Mouse (Mus musculus): ENCODE measurements around the gene Elavl2. TPM values are rescaled to one million over a fixed set of nuclear protein-coding genes. Genes with fewer than 3 reads are reported as not detected.

Elavl2 gene
- polyA plus RNA-seq, 2 experiments: 1.7 to 2.0 TPM

DNA sequence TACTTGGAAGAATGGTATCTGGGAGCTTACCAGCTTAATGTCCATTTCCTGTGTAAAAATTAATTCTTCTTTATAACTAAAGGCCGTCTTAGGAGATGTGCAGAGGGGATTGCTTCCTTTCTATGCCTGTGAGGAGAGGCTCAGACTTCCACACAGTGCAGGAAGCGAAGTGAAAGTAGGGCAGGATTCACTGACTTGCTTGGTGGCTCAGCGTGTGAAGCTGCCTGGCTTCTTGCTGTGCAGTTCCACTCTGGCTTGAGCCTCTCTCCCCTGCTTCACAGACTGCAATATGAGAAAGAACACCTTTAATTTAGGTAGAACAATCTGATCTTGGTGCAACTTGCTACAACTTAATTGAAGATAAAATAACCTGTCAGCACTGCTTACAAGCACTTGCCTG is 172.2 kb downstream of the Elavl2 start:
- no peak for TF ChIP-seq POLR2A (IDR thresholded peaks at IDR 0.05; ENCODE audit: borderline replicate concordance, extremely low read depth, insufficient read depth, insufficient read length)
- 73% methylated on average over 3 of the region's 3 CpGs for WGBS
- no peaks in the 10 kb centered on the region for H3K9me3 ChIP-seq (ENCODE audit: control insufficient read depth, low read length)
- no peak overlapping the region for H3K4me2 ChIP-seq (replicated peaks; ENCODE audit: low read depth, low read length, severe bottlenecking)
- peaks cover 4% of the 10 kb centered on the region; the same call in 1 of the 2 replicates for H3K4me1 ChIP-seq (ENCODE audit: control insufficient read depth, insufficient read depth, low read length)
- no peak overlapping the region for H3K4me3 ChIP-seq (replicated peaks; ENCODE audit: low read length)
- H3K9ac ChIP-seq (ENCODE audit: low read depth, low read length, severe bottlenecking): no peak overlapping the region
- H3K36me3 ChIP-seq (ENCODE audit: control insufficient read depth, insufficient read depth, low read length): no peaks in the 10 kb centered on the region
- ATAC-seq (ENCODE audit: low FRiP score, low read depth): no peak
- no peak for DNase-seq (ENCODE audit: low spot score)
- no peaks in the 10 kb centered on the region for H3K27me3 ChIP-seq (ENCODE audit: control insufficient read depth, insufficient read depth, low read length)
- H3K27ac ChIP-seq (replicated peaks; ENCODE audit: low read depth, low read length): no peak overlapping the region

DNA sequence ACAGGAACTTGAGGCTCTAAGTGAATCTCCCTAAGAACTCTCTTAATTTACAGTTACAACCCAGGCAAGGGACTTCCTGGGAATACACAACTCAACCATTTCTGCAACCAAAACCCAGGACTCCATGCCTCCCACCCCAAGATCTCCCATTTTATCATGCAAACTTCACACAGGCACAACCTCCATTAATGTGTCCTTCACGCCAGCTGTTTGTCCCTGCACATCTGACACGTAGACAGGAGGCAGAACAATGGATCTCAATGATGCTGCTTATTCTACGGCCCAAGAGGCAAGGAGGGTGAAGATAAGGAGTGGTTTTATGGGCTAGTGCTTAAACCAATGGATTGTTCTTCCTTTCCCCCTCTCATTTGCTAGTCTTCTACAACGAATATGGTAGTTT is 176.8 kb downstream of the Elavl2 start:
- no peak for TF ChIP-seq POLR2A (IDR thresholded peaks at IDR 0.05; ENCODE audit: borderline replicate concordance, extremely low read depth, insufficient read depth, insufficient read length)
- DNase-seq (ENCODE audit: low spot score) (no peak), ATAC-seq (ENCODE audit: low FRiP score, low read depth) (no peak)
- WGBS: 86% methylated on average over 4 of the region's 4 CpGs
- no peaks in the 10 kb centered on the region for H3K36me3 ChIP-seq (ENCODE audit: control insufficient read depth, insufficient read depth, low read length)
- no peaks in the 10 kb centered on the region for H3K9me3 ChIP-seq (ENCODE audit: control insufficient read depth, low read length)
- no peak overlapping the region for H3K27ac ChIP-seq (replicated peaks; ENCODE audit: low read depth, low read length)
- H3K27me3 ChIP-seq (ENCODE audit: control insufficient read depth, insufficient read depth, low read length): no peaks in the 10 kb centered on the region
- H3K4me1 ChIP-seq (ENCODE audit: control insufficient read depth, insufficient read depth, low read length): no peaks in the 10 kb centered on the region
- H3K4me2 ChIP-seq (replicated peaks; ENCODE audit: low read depth, low read length, severe bottlenecking): no peak overlapping the region
- H3K4me3 ChIP-seq (replicated peaks; ENCODE audit: low read length): no peak overlapping the region
- no peak overlapping the region for H3K9ac ChIP-seq (ENCODE audit: low read depth, low read length, severe bottlenecking)

DNA sequence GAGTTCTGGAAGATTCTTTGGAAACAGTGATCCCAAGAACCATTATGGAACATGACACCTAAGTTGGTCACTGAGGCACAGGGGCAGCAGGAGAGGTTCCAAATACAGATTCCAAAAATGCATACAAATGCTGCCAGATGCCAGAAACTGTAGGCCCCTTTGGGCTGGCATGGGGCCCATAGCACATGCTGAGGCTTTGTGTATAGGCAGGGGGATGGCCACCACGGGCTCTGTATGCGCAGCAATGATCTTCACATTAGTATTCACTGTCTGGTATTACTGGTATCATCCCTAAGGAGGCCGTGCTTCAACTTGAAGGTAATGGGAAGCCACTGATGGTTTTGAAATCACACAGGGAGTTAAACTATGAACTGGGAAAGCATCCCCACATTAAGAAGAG is 181.3 kb downstream of the Elavl2 start:
- no peak for DNase-seq (ENCODE audit: low spot score)
- Histone ChIP-seq H3K9ac (ENCODE audit: low read depth, low read length, severe bottlenecking) (no peak overlapping the region), H3K36me3 (ENCODE audit: control insufficient read depth, insufficient read depth, low read length) (no peaks in the 10 kb centered on the region), H3K9me3 (ENCODE audit: control insufficient read depth, low read length) (no peaks in the 10 kb centered on the region), H3K4me3 (replicated peaks; ENCODE audit: low read length) (no peak overlapping the region), H3K27me3 (ENCODE audit: control insufficient read depth, insufficient read depth, low read length) (no peaks in the 10 kb centered on the region), H3K27ac (replicated peaks; ENCODE audit: low read depth, low read length) (no peak overlapping the region), H3K4me2 (replicated peaks; ENCODE audit: low read depth, low read length, severe bottlenecking) (no peak overlapping the region), H3K4me1 (ENCODE audit: control insufficient read depth, insufficient read depth, low read length) (no peaks in the 10 kb centered on the region)
- 86% methylated on average over 3 of the region's 3 CpGs for WGBS
- no peak for TF ChIP-seq POLR2A (IDR thresholded peaks at IDR 0.05; ENCODE audit: borderline replicate concordance, extremely low read depth, insufficient read depth, insufficient read length)
- no peak for ATAC-seq (ENCODE audit: low FRiP score, low read depth)

DNA sequence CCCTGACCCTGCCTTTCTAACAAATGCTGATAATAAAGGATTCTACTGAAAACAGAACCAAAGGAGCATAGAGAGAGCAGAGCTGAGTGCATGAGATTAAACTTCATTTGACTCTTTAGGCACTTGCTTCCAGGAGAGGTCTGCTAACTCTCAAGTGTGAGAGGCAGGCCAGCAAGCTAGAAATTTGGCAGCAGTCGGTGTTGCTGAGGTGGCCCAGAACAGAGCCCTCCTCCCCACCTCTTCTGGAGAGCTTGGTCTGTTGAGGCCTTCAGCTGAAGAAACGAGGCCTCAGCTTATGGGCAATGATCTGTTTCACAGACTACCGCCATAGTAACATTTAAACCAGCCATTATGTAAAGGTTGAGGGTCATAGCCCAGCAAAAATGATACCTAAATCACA is 186.7 kb downstream of the Elavl2 start:
- Histone ChIP-seq H3K4me2 (replicated peaks; ENCODE audit: low read depth, low read length, severe bottlenecking) (no peak overlapping the region), H3K27me3 (ENCODE audit: control insufficient read depth, insufficient read depth, low read length) (no peaks in the 10 kb centered on the region), H3K4me1 (ENCODE audit: control insufficient read depth, insufficient read depth, low read length) (no peaks in the 10 kb centered on the region), H3K9ac (ENCODE audit: low read depth, low read length, severe bottlenecking) (no peak overlapping the region), H3K9me3 (ENCODE audit: control insufficient read depth, low read length) (no peaks in the 10 kb centered on the region), H3K27ac (replicated peaks; ENCODE audit: low read depth, low read length) (no peak overlapping the region), H3K4me3 (replicated peaks; ENCODE audit: low read length) (no peak overlapping the region), H3K36me3 (ENCODE audit: control insufficient read depth, insufficient read depth, low read length) (no peaks in the 10 kb centered on the region)
- ATAC-seq (ENCODE audit: low FRiP score, low read depth) (no peak), DNase-seq (ENCODE audit: low spot score) (no peak)
- no peak for TF ChIP-seq POLR2A (IDR thresholded peaks at IDR 0.05; ENCODE audit: borderline replicate concordance, extremely low read depth, insufficient read depth, insufficient read length)
- WGBS: 58% methylated on average over 3 of the region's 3 CpGs

DNA sequence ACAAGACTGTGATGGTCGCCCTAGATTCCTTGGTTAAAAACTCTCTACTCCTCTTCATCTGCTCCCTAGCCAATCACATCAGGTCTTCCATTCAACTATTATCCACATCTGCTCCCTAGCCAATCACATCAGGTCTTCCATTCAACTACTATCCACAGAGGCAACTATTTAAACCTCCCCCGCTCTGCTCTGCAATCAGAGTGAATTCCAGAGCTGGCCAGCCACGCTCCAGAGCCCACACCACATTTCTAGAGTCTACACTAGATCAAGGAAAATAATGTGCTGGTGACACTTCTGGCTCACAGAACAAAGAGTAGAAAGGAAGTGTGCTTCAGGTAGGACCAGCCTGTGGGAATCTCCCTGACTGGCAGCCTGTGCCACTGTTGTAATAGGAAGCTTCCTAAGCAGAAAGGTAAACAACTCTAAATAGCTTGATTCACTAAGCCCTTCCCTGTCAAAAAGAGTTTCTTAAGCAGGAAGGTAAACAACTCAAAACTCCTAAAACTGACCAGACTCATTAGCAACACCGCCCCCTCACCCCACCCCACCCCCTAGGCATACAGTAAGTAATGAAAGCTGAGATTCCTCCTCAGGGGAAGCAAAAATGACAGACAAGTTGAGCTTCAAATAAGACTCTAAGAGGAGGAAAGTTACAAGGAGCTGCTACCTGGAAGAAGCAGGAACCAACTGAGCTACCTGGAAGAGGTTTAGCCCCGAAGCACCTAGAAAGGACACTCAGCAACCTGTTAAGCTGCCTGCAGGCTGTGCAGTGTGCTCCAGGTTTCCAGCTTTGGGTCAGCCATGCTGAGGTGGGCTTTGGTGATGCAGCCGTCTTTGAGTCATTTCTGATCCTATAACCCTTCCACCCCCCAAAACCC is 191.9 kb downstream of the Elavl2 start:
- no peaks in the 10 kb centered on the region for H3K9me3 ChIP-seq (ENCODE audit: control insufficient read depth, low read length)
- no peak overlapping the region for H3K9ac ChIP-seq (ENCODE audit: low read depth, low read length, severe bottlenecking)
- no peak for DNase-seq (ENCODE audit: low spot score)
- H3K4me3 ChIP-seq (replicated peaks; ENCODE audit: low read length): no peak overlapping the region
- H3K4me2 ChIP-seq (replicated peaks; ENCODE audit: low read depth, low read length, severe bottlenecking): no peak overlapping the region
- H3K36me3 ChIP-seq (ENCODE audit: control insufficient read depth, insufficient read depth, low read length): no peaks in the 10 kb centered on the region
- no peak for TF ChIP-seq POLR2A (IDR thresholded peaks at IDR 0.05; ENCODE audit: borderline replicate concordance, extremely low read depth, insufficient read depth, insufficient read length)
- ATAC-seq (ENCODE audit: low FRiP score, low read depth): no peak
- H3K27ac ChIP-seq (replicated peaks; ENCODE audit: low read depth, low read length): no peak overlapping the region
- H3K4me1 ChIP-seq (ENCODE audit: control insufficient read depth, insufficient read depth, low read length): no peaks in the 10 kb centered on the region
- WGBS: 45% methylated on average over 6 of the region's 6 CpGs
- H3K27me3 ChIP-seq (ENCODE audit: control insufficient read depth, insufficient read depth, low read length): no peaks in the 10 kb centered on the region

Small RNA genes lying within 50 kb of the gene (microRNA-seq; reads per million reads assigned to microRNA genes)
- not detected for gene Mir6402
